Mouse (Mus musculus) hindlimb bud, embryonic 11.5 days (tissue): Measurements from ENCODE around the gene Lamtor5.
A peak's percentile ranks its signal among the peaks of the same experiment; 100 is the strongest.
"Not testable (repeated sequence)": the region's sequence is repeated elsewhere in the genome, so short reads cannot be mapped to it uniquely, and the experiment has no call there.

Source experiments
- DNase-seq: peaks from one replicate; pipeline ENCODE4 v3.0.0-alpha.2; 2012; ENCODE audit warnings: low read depth, low spot score; ENCODE audit errors: extremely low spot score

The Lamtor5 gene

DNA sequence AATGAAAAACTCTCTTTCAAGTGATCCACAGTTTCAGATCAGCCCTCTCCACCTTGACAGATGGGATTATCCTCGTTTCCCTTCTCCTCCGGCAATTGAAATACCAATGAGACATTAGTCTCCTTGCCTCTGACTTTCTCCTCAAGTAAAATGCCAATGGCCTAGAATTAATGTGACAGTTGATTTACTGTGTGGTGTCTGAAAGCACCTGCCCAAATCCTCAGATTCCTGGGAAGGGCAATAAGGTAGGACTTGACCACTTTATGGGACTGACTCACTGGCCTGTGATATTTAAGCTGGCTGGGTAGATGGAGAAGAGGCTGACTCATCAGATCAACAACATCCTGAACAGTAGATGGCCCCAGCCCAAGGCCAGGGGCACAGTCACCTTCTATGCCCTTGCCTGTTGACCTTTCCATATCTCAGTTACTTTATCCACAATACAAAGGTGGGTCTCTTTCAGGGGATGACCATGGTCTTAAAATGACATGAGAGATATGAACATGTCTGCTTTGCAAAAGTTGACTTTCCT is 11.8 kb upstream of the Lamtor5 start:
- DNase-seq = no peak

DNA sequence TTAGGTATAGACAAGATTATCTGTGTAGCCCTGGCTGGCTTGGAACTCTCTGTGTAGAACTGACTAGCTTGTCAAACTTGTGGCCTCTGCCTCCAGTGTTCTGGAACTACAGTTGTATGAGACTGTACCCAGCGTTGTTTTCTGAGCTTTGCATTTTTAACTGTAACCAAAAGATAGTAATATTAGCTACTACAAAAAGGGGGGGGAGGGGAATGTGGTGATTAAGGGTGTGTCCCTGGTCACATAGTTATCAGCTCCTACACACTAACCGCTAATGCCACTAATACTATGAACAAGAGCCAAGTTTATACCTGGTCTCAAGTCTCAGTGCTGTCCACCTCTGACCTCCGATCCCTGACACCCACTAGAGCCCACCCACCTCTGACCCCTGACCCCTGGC is 6.2 kb upstream of the Lamtor5 start:
- no peak for DNase-seq

DNA sequence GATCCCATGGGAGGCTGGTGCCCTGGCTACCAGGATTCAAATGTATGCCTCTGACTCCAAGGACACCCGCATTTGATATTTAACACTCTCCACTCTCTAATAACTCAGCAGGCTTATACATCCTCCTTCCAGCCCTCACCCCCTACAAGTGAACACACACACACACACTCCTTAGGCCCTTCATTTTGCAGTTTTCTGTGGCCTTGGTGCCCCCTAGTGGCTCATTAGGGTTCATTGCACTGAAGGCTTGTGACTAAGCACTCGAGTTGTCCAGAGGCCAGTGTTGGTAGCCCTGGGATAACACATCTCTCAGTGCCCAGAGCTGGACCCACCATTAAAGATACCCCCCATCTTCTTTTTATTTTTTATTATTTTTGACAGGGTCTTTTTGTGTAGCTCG is 4.8 kb upstream of the Lamtor5 start:
- DNase-seq = no peak

DNA sequence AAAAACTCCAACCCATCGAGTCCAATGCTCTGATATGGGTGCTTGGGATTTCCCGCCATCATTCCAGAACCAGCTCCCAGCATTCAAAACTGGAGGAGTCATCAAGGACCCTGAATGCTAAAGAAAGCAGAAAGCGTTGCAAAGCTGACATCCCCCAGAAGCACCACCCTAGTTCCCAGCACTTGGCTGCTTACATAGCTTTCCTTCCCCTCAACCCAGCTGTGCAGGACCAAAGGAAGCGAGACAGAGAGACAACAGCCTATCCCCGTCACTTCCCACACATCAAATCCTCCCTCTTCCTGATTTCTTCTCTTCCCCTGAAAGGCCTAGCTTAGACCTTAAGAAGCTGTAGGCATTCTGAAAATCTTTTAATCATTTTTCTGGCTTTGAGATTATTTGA is 3.3 kb upstream of the Lamtor5 start:
- no peak for DNase-seq

DNA sequence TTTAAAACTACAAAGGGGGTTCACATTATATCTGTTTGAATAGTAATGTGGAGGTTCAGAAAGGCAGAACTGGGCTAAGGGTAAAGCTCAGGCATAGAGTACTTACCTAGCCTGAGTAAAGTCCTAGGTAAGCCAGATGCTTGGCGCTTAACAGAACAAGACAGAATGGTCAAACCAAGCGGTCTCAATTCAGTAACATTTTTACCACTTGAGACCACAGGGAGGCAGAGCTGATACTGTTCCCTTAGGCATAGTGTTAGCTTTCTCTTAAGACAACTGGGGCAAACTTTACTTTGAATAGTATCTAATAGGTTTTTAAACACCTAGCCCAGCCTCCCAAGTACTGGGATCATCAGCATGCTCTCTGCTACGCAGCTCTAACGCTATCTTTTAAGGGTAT is 2.7 kb upstream of the Lamtor5 start:
- no peak for DNase-seq

DNA sequence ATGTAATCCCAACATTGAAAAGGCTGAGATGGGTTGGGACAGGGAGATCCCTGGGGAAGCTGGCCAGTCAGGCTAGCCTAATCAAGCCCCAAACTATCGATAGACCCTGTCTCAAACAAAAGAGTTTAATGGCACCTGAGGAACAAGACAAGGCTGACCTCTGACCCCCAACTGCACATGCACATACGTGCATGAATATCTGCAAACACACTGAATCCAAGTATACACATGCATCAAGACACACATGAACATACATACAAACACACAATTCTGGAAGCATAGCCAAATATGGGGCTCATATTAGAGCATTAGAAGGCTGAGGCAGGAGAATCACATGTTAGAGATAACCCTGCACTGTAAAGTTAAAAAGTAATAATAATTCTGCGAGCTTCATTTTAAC is 2.0 kb upstream of the Lamtor5 start:
- no peak for DNase-seq

DNA sequence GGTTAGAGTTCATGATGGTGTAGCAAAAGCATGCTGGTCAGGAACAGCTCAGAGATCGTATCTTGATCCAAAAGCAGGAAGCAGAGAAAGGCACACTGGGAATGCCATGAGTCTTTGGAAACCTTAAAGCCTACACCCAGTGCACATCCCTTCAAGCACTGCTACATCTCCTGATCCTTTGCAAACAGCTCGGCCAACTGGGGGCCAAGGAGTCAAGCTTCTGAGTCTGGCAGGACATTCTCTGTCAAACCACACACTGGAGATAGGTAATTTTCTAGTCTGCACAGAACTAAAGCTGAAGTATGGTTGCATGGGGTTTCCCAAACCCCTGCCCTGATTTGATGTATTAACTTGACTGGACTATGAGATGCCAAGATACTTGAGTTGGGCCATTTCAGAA is 7.5 kb downstream of the Lamtor5 start:
- no peak for DNase-seq

DNA sequence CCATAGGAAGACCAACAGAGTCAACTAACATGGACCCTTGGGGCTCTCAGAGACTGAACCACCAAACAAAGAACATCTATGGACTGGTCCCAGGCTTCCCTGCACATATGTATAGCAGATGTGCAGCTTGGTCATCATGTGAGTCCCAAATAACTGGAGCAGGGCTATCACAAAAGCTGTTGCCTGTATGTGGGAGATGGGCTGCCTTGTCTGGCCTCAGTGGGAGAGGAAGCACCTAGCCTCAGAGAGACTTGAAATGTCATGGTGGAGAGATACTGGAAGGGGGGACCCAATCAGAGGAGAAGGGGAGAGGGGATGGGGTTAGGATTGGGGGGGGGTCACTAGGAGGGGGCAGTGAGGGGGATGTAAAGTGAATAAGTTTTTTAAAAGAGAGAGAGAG is 8.7 kb downstream of the Lamtor5 start:
- DNase-seq = no peak

DNA sequence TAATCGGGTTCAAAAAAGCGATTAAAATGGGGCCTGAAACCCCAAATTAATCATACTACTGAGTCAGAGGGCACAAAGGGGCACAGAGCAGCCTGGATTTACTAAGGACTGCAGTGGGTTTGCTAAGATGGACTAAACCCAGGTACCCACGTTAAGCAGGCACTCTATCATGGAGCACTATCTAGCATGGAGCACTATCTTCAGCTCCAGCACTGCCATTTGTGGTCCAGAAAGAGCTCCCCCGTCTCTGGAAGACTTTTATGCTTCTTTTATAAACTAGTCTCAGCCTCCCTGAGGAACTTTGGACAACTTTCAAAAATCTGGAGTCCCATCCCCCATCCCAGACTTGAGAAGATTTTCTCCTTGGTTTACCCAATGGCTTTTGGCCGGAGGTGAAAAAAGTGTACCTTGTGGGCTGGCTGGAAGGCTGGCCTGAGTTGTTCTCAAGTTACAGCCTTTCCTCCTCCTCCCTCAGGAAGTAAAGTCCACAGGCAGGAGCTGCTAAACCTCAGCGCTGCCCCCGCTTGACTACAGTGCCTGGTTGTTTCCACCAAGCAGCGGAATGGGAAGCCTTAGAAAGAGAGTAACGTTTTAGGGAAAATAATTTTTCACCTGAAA is 12.2 kb downstream of the Lamtor5 start, which contains the start of gene Slc16a4:
Gene Slc16a4 (plus strand): TSS at position 467 of the 618 bp plus-strand sequence.
- peak; percentile 49 for DNase-seq

DNA sequence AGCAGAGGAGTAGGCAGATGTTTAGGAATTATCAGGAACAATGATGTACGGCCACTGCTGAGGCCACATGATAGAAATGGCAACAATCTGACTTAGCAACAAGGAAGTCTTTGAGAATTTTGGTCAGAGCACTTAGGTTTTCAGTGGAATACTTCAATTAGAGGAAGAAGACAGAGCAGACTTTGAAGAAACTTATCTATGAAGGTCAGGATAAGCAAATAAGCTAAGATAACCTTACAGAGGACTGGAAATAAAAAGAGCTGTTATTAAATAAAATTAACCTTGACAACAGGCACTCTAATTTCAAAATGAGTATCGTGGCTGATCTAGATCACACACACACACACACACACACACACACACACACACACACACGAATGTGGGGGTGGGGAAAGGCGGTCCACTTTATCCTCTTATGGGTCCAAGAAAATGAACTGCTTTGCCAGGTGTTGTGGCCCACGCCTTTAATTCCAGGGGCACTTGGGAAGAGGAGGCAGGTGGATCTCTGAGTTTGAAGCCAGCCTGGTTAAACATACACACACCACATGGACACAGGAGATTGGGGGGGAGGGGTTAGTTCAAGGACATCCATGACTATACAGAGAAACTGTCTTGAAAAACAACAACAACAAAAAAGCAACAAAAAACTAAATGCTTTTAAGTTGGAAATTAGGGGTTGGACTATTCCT is 17.2 kb downstream of the Lamtor5 start:
- no peak for DNase-seq

DNA sequence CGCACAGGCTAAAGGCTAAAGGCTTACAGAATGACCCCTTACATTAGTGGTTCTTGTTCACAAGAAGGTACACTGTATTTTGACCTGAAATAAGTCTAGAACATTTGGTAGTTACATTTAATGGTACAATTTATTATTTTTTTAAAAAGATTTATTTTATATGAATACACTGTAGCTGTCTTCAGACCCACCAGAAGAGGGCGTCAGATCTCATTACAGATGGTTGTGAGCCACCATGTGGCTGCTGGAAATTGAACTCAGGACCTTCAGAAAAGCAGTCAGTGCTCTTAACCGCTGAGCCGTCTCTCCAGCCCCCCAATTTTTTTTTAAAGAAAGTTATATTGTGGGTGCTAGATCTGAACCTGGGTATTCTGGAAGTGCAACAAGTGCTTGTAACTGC is 18.3 kb downstream of the Lamtor5 start:
- not testable (repeated sequence) for DNase-seq

DNA sequence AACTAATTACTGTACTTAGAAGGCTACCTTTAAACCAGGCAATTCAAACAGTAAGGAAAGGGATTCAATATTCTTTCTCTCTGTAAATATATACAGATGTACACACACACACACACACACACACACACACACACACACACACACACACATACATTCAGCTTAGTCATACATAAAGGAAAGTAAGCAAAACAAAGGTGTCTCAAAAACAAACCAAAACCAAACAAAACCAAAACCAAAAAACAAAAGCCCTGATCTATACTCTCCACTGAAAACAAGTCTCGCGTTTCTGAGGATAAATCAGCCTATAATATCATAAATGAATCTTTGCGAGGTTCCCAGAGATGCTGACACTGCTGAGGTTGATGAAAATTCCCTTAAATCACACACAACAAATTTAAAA is 38.7 kb downstream of the Lamtor5 start:
- no peak for DNase-seq

DNA sequence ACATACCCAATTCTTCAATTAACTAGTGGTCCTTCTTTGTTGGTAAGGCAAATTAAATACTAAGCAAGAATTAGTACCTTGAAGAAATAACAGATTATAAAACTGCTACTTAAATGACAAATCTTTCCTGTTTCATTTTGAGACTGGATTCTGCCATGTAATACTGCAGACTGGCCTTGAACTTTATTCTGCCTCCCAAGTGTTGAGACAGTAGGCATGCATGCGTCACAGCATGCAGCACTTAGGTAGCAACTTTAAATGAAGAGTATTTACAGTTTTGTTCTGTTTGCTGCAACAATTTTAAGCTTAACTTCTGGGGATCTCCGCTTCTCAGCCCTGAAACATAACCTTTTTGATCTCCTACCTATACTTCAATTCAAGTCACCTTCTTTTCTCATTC is 42.5 kb downstream of the Lamtor5 start:
- no peak for DNase-seq

DNA sequence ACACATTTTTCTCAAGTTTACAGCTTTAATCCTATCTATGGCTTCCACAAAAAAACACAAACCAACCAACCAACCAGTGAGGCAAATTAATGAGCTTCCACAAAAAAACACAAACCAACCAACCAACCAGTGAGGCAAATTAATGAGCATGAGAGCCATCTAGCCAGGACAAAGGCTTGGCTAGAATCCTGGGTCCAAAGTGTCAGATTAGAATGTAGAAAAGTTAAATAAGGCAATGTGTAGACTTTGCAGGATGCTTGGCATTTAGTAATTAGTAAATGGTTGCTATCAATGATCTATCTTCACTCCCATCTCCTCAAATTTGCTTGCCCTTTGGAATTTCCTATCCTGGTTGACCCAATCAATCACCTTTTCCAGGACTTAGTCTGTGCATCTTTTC is 43.1 kb downstream of the Lamtor5 start:
- no peak for DNase-seq

DNA sequence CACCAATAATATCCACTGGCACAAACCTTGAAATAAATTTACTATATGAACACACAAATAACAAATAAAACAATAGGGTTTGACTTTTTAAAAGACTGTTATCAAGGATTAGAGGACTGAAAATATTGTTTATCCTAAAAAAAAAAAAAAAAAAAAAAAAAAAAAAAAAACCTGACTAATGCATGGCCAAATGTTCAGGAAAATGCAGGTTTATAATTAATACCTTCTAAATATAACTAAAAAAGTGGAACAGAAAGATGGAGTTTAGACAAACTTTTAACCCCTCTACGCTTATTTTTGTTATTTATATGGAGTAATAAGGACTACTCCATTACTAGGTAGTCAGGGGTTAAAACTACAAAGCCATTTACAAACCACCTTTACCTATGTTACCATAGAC is 47.8 kb downstream of the Lamtor5 start:
- no peak for DNase-seq

DNA sequence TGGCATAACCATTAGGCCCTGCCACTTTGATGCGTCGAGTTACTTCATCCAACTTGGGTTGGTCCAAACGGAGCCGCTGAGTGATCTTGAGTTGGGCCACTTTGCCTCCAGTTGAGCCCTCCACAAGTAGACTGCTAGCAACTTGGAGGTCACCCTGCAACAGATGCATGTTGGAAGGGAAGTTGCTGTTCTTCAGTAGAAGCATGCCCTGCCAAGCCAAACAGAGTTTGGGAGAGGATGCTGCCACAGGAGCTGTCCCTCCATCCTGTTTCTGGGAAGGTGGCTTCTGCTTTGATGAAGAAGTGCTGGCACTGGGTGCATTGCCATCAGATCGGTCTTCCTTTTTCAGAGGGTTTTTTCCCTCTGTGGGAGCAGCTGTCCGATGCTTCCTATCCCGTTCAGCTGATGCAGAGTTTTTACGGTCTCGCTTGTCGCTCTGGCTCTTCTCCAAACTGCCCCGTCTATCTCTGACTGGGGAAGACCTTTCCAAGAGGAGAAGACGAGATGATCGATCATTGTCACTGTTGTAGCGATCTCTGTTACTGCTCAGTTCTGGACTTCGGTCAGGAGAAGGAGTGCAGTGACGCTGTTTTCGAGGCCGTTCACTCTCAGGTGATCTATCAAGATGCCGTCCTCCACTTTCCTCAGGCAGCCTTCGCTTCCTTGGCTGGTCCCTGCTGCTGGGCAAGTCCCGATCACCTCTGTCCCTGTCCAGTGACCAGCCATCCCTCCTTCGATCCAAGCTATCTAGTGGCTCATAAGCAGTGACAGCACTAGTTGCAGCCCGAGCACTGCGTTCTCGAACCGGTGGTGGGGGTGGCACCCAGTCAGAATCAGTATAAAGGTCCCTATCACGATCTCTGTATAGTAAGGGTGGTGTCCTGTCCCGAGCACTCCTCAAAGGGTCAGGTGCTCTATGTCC is 52.1 kb downstream of the Lamtor5 start:
- DNase-seq = no peak

DNA sequence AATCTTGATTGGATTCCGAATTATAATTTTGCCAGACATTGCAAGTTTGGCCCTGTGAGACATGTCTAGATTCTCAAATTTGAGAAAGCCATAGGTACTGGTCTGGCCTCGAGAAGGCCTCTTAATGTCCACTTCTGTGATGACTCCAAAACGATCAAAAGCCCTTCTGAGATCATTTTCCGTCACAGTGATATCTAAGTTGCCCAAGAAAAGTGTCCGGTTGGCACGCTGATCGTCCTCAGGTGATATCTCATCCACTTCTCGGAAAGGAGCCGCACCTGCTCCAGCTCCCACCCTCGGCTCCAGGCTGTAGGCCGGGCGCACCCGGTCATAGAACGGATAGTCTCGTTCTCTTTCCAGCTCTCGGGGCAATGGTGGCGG is 53.1 kb downstream of the Lamtor5 start:
- DNase-seq = no peak

DNA sequence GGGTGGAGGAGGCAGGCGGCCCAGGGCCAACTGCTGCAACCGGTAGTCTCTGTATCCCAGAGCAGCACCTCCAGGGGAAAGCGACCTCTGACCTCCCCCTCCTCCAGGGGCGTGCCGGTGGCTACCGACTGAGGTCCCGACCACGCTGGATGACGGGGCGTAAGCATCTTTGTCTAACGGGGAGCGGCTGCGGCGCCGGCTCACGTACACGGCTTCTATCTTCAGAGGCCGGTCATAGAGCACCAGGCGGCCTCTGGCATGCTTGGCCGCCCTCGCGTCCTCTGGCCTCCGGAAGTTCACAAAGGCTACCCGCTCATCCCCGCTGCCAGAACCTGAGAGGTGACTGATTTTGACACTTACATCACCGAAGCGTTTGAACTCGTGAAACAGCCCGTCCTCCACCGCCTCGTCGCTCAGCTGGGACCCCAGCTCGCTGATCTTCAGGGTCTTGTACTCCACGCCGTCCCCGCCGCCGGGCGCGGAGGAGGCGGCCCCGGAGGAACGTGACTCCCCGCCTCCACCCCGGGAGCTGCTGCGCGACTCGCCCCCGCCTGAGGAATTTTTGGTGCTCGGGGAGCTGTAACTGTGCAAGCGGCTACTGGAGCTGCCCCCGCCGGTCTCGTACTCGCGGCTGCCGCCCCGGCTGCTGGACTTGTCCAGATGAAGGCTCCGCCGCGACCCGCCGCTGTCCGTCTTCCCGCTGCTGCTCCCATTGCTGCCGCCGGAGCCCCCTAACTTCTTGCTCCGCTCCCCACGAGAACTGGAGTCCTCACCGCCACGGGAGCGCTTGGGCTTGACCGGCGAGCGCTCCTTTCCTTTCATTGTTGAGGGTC is 53.7 kb downstream of the Lamtor5 start:
- DNase-seq = no peak

DNA sequence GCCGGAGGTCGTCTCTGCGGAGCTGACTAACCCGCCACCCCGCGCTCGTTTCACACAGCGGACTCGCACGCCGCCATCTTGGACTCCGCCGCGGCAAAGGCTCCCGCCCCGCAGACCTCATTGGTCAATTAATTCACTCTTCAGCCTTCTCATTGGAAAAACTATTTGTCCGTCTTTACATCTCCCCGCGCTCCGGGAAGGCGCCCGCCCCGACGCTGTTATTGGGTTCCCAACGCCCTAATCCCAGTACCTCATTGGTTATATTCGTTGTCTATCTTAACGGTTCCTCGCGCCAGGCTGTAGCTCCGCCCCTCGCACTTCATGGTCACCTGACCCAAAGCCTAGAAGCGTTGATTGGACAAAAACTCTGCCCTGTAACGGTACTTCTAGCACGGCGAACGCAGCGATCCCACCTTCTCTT is 54.3 kb downstream of the Lamtor5 start:
- DNase-seq = no peak
